Mouse (Mus musculus): ENCODE measurements around the gene Gm28845.

DNA sequence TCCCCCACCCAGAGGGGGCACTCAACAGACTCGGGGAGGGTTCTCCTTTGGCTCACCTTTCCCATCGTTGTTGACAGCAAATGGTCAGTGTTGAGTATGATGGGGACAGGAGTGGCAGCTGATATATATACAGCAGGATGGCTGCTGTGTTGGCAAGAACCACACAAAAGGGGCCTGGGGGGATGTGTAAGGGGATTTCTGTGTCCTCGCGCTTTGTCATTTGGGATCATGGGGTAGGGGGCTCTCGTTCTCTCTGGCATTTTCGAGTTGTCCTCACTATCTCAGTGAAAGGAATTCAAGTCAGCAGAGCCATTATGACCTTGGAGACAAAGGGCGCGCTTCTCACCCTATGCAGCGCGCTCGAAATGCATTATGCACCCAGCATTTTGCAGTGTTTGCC is 16.1 kb downstream of the Gm28845 start, which contains the start of gene Cryga:
- TF ChIP-seq EP300 (IDR thresholded peaks at IDR 0.05; ENCODE audit: insufficient read depth, low read depth, low read length), result no peak
- TF ChIP-seq CTCF (IDR thresholded peaks at IDR 0.05; ENCODE audit: low read depth, low read length), result no peak
- TF ChIP-seq POLR2A (IDR thresholded peaks at IDR 0.05; ENCODE audit: insufficient read depth, low read length), result no peak
